Mouse (Mus musculus) adrenal gland, postnatal 36 days (tissue): Measurements from ENCODE around the gene Akr1c21. TPM values are rescaled to one million over a fixed set of nuclear protein-coding genes. Genes with fewer than 3 reads are reported as not detected.
"Not testable (repeated sequence)": the region's sequence is repeated elsewhere in the genome, so short reads cannot be mapped to it uniquely, and the experiment has no call there.

Experiments
- DNase-seq, 2 experiments: peaks; one replicate each; pipeline ENCODE4 v3.0.0; 2021; ENCODE audit warnings: mixed read lengths in 1 of 2
- long read RNA-seq, 2 experiments: library from polyadenylated mRNA; stranded (forward); transcript quantifications; one replicate each; pipeline ENCODE4 v2.0.0; 2021; ENCODE audit warnings: borderline sequencing depth in 2 of 2
- total RNA-seq, 2 experiments: library from RNA; stranded (reverse); gene quantifications; 2 replicates each; pipeline ENCODE4 v1.2.3; 2021

The Akr1c21 gene
- not detected for total RNA-seq
- long read RNA-seq, experiment 1: 0 reads
- long read RNA-seq, experiment 2: 0 reads

DNA sequence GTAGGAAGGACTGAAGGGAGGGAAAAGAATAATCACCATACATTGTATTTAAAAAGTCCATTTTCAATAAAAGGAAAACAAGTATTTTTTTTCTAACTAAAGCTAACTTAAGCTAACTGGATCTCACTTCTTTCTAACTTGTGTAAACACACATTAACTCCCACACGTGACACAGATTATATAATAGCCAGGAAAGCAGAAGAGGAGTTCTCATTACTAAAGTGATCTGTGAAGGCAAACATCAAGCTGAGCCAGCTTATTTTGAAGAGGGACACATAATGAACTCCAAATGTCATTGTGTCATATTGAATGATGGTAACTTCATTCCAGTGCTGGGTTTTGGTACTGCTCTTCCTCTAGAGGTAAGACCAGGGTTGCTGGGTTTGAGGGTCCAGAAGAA is at the start of gene Akr1c21:
TSS of gene Akr1c21 (plus strand) at position 205 of the 400 bp plus-strand sequence.
- DNase-seq: no peak

DNA sequence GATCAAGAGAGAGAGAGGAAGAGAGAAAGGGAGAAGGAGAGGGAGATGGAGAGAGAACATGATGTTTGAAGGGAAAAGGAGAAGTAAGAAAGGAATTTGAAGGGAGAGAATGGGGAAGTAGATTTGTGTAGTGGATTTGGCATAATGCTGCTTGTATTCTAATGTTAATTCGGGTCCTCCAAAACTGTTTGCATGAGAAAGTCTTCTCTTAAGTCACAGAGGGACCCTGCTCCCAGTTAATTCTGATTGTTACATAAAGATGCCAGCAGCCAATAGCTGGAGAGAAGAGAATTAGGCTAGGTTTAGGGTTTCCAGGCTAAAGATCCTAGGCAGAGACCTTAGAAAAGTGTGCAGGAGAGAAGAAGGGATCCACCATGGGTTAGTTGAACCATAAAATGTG is 14.7 kb upstream of the Akr1c21 start:
- DNase-seq: no peak

DNA sequence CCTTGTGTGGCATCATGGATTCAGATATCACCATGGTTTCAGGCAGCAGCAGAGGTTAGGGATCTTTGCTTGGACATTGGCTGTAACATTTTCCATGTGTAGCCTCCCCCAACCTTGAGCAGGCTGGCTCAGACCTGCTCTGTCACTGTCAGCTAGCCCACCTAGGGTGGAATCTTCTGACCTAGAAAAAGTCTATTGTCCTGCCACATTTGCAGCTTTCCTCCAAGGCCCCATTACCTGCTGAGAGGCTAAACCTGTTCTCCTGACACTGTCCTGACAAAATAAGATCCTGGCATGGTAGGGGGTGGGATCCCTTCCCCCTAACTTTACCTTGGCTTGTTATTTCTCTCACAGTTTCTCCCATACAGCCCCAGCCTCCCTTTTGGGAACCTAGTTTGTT is 13.4 kb upstream of the Akr1c21 start:
- no peak for DNase-seq

DNA sequence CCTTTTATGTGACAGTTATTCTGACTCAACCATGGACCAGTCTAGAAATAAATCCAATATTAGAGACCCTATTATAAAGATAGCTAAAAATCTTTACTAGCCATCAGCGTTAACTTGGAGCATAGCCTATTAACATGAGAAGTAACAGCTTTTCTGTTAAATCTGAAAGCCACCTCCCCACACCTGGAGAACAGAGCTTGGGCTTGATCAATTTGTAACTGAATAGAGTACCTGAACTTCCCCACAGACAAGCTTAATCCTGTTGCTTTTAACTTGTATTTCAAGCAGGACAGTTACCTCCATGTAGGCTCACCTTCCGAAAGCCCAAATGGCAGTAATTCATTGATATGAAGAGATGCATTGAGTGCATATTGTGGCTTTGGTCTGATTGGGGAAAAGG is 7.9 kb upstream of the Akr1c21 start:
- no peak for DNase-seq

DNA sequence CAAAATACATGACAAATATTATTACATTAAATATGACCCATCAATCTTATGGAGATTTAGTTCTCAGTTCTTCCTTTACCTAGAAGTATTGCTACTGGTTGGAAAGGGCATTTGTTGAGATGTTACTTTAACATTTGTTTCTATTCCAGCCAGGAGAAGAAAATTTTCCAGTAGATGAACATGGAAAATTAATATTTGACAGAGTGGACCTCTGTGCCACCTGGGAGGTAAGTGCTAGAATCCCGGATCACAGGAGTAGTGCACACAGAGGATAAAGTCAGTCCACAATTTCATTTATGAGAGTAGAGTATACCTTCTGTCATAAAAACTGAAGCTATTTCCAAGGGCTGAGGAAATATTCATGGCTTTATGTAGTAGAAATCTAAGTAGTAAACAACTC is 3.0 kb downstream of the Akr1c21 start:
- no peak for DNase-seq

DNA sequence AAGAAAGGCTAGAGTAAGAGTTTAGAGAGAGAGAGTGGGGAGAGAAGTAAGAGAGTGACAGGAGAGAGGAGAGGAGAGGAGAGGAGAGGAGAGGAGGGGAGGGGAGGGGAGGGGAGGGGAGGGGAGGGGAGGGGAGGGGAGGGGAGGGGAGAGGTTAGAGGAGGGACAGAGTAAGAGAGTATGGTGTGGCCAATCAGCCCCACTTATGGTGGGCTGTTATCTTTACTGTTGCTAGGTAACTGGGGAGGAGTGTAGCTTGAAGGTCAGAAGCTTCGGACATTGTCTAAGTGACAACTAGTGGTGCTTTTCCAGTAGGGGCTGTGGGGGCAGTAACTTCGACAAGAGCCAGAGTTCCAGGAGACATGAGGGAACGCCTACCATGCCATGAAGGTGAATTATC is 29.6 kb downstream of the Akr1c21 start:
- not testable (repeated sequence) for DNase-seq

DNA sequence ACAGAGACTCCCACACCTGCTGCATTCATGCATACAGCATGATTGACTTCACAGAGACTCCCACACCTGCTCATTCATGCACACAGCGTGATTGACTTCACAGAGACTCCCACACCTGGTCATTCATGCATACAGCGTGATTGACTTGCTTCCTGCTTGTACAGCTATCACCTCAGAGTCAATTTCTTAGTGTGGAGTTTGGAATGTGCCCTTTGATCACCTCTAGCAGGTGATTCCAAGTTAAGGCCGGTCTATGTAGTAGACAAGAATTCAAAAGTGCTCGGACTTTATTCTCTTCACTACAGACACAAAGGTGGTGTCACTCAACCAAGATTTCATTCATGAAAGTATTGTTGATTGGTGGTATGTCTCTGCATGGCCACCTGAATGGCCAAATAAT is 32.9 kb downstream of the Akr1c21 start:
- DNase-seq: no peak

DNA sequence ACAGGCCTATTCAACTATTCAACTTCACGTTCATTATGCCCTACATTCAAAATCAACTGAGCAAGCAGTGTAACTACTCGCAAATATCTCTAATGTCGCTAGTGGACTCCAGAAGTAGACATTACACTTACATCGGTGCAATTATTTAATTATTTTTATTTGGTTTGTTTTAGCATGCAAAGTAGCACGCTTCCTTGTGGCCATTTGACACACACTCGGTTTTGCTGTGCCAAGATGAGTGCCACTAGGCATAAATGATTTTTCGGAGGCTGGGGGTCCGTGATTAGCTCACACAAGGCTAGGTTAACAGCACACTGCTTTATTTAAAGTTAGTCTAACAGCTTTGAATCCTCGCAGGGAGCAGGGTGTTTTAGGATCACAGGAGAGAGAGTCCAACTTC is 34.7 kb downstream of the Akr1c21 start:
- DNase-seq: peak in 1 of 2 experiments; percentile 10

DNA sequence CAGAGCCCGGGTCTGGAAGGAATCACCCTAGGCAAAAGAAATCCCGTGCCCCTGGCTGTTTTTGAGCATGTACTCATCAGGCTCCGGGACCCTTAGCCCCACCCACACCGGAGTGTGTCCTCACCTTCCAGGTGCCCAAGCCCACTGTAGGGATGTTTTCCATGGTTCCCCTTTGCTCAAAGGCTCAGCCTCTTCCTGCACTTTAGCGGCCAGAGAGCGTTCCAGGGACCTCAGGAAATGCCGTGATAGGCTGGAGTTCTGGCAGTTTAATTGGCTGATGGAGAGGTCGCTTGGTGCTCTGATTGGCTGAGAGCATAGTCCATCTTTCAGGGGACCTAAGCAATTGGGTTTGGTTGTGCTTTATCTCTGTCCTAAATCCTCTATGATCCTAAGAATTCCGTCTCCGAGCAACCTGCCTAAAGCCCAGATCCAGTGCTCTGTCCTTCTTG is 35.1 kb downstream of the Akr1c21 start, which contains the start of gene Akr1e1:
TSS of gene Akr1e1 (minus strand) at position 214 of the 449 bp plus-strand sequence.
- peak; percentile 88 to 90 for DNase-seq

DNA sequence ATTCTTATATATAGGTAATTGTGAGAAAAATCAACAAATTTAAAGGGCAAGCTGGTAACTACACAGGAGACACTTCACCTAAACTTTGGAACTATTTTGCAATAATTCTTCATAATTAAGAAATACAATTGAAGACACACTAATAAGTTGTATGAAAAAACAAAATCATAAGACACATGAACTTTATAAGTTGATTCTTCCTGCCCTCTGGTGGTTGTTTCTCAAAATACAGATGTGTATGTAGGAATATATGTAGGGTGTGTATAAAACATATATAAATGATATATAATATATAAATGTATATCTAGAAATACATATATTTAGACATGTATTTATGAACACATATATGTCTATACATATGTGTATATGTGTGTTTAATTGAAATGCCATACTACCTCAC is 37.0 kb downstream of the Akr1c21 start:
- DNase-seq: no peak

Other genes with a start within 250 kb of the Akr1c21 start
- not detected for gene Akr1c6, start 139.8 kb upstream of the Akr1c21 start, total RNA-seq
- under 1 TPM in 1 of 2 experiments, not detected in 1; 0.36 TPM for gene Akr1c20, start 50.7 kb upstream of the Akr1c21 start, total RNA-seq
- 10 to 100 TPM; 23.6 to 32.2 TPM for gene Akr1e1, start 35.1 kb downstream of the Akr1c21 start, total RNA-seq